Mouse (Mus musculus) embryonic stem cell, embryonic (primary cell): ENCODE results near the gene Tbx1.
"Not testable (repeated sequence)": the region's sequence is repeated elsewhere in the genome, so short reads cannot be mapped to it uniquely, and the experiment has no call there.

Experiments
- CTCF ChIA-PET, 4 experiments: fragments of 300-600 bp in 2 of 4; fragments of 350-600 bp in 2 of 4; sonication (Branson Sonifier 250); formaldehyde crosslinking; loops; one replicate each; lab custom pipeline; 2022; ENCODE audit warnings: inconsistent platforms in 2 of 4; lab: Charles Lee
- POLR2A ChIA-PET, 4 experiments: fragments of 300-600 bp in 2 of 4; fragments of 350-600 bp in 2 of 4; sonication (Branson Sonifier 250); formaldehyde crosslinking; loops; one replicate each; lab custom pipeline; 2022; ENCODE audit warnings: antibody characterized with exemption in 4 of 4, inconsistent platforms in 1 of 4; lab: Charles Lee

Tbx1 gene

DNA sequence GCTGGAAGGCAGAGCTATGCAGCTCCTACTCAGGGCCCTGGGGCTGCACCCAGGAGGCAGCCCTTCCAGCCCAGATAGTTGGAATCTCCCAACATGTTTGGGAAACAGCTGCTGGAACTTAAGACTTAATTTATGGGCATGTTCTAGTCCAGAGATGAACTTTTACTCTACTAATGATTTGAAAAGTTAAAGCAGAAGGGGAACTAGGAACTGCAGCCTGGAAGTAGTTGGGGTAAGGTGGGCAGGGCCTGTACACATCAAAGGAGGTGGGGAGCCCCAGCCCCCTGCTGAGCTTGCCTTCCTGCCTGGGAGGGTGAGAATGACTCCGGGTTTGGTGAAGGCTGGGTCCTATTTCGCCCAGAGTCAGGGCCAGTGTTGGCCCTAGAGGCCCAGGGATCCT lies 35.8 kb downstream of the Tbx1 start:
- ChIA-PET POLR2A (interaction anchor here in 2 of 4 experiments (0.8 to 1.3 kb wide), 2 partner anchors 25 to 31 kb away, joined by 3 read pairs; no protein-coding TSS in a partner anchor), CTCF (interaction anchor here in 2 of 4 experiments (0.5 to 0.7 kb wide), 2 partner anchors 13 to 111 kb away, joined by 3 to 5 read pairs; no protein-coding TSS in a partner anchor)

- POLR2A ChIA-PET, result interaction anchor here in 2 of 4 experiments (1.2 to 1.9 kb wide), 3 partner anchors 13 to 54 kb away, joined by 3 to 10 read pairs (median 5); partner anchors contain the start of gene Gnb1l (in 1 of the 2)
- CTCF ChIA-PET, result interaction anchor here in 2 of 4 experiments (0.6 to 1.2 kb wide), 2 partner anchors 145 to 500 kb away, joined by 3 to 5 read pairs; partner anchors contain the start of gene Dgcr6 (in 1 of the 2)
Observed at GRCm38 (mm10) chr16:18552106-18552710, 38.3 kb downstream of the Tbx1 start.

DNA sequence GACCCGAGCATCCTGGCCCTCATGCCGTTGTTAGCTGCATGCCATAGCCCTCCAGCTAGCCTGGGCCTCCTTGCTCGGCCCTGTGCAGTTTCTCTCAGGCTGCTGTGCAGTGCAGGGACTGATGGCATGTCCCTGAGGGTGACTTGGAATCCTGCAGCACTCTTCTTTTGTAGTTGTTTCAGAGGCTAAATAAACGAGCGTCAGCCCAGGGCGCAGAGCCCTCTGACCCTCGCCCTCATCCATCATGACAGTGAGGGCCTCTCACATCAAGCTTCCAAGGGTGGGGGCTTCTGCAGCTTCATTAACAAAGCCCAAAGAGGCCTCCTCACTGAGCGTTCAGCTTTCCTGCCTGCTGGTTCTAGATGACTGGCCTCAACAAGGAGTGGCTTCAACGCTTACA lies 38.9 kb downstream of the Tbx1 start:
- POLR2A ChIA-PET, result interaction anchor here in 3 of 4 experiments (0.7 to 1.9 kb wide), 4 partner anchors 13 to 176 kb away, joined by 3 to 10 read pairs (median 4); partner anchors contain the start of gene Gnb1l (in 1 of the 3)
- CTCF ChIA-PET, result interaction anchor here in 3 of 4 experiments (0.6 to 1.2 kb wide), 3 partner anchors 144 to 499 kb away, joined by 3 to 5 read pairs (median 4); partner anchors contain the start of gene Dgcr6 (in 1 of the 3)

- POLR2A ChIA-PET, result interaction anchor here in 1 of 4 experiments (1.3 kb wide), 1 partner anchor 9 kb away, joined by 3 read pairs; no protein-coding TSS in a partner anchor
- CTCF ChIA-PET, result interaction anchor here in 3 of 4 experiments (0.5 to 2.2 kb wide), 3 partner anchors 17 to 104 kb away, joined by 3 to 6 read pairs (median 4); no protein-coding TSS in a partner anchor
Observed at GRCm38 (mm10) chr16:18547891-18548290, 42.6 kb downstream of the Tbx1 start.

DNA sequence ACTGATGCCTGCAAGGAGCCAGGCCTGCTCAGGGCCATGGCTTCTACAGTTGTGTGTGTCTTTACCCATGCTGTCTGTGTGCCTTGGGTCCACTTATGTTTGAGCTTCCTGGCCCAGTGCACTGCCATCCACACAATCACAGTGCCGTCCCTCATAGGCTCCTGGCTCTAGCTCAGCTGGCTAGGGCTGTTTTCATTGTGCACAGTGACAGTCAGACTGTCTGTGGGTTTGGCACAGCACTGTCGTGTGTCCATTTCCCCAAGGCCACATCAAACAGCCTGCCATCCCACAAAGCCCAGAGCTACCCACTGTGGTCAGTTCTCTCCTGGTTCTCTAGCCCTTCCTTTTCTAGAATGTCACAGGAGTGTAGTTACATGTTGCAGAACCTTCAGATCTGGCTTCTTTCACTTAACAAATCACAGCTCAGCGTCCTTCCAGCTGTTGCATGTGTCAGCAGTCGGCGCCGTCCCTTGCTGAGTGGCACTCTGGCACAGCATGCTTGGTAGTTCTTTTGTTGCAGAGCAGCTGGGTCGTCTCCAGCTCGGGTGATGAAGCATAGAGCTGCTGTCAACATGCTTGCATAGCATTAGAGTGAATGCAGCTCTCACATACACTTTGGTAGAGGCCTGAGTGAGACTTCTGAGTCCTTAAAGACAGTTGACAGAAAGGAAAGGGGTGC lies 47.2 kb downstream of the Tbx1 start:
- POLR2A ChIA-PET, result interaction anchor here in 1 of 4 experiments (1.1 kb wide), 1 partner anchor 15 kb away, joined by 3 read pairs; no protein-coding TSS in a partner anchor
- CTCF ChIA-PET, result interaction anchor here in 1 of 4 experiments (0.6 kb wide), 1 partner anchor 275 kb away, joined by 4 read pairs; no protein-coding TSS in a partner anchor

DNA sequence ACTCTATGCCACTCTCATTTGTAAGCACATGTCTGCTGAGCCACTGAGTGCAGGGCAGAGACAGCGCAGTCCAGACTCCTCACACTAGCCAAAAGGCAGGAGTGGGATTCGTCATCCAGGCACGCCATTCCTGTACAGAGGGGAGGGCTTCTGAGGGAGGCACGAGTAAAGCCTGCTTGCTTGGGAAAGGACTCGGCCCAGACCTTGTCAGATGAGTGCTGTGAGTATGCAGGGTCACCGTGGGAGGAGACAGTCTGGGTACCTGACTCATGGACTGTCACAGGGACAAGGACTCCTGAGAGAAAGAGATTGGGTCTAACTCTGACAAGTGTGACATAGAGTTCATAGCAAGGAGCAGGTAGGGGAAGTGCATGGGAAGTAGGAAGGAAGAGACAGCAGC lies 51.2 kb downstream of the Tbx1 start:
- ChIA-PET CTCF (interaction anchor here in 1 of 4 experiments (1.7 kb wide), 1 partner anchor 96 kb away, joined by 10 read pairs; no protein-coding TSS in a partner anchor), POLR2A (interaction anchor here in 2 of 4 experiments (0.8 to 1.9 kb wide), 6 partner anchors 9 to 68 kb away, joined by 3 to 10 read pairs (median 3); no protein-coding TSS in a partner anchor)

DNA sequence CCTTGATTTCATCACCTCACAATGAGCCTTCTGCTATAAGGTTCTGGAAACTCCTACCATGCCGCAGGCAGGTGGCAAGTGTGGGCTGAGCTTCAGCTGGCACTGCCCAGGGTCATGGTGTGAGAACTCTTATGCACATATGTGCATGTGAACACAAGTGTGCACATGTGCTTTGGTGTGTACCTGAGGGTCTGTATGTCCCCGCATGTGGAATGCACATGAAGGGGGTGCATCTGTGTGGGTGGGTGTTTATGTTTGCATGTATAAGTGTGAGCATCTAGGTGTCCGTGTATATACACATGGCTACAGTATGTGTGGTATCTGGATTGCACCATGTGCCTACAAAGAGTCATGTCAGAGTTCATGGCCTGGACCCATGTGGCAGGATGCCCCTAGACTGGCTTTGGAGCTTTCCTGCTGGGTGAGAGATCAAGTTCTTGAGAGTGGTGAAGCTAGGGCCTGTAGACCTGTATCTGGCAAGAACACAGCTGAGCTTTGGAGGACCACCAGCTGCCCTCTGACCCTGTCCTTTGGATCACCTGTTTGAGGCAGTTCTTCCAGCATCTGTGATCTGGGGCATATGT lies 53.0 kb downstream of the Tbx1 start:
- POLR2A ChIA-PET, result interaction anchor here in 1 of 4 experiments (0.7 to 1.9 kb wide), 3 partner anchors 14 to 80 kb away, joined by 3 to 10 read pairs (median 8); no protein-coding TSS in a partner anchor
- CTCF ChIA-PET, result interaction anchor here in 2 of 4 experiments (1.3 to 1.7 kb wide), 2 partner anchors 67 to 94 kb away, joined by 3 to 10 read pairs; no protein-coding TSS in a partner anchor

- CTCF ChIA-PET, result interaction anchor here in 1 of 4 experiments (0.6 kb wide), 1 partner anchor 296 kb away, joined by 3 read pairs; no protein-coding TSS in a partner anchor
- POLR2A ChIA-PET, result not testable (repeated sequence)
Observed at GRCm38 (mm10) chr16:18533061-18533460, 57.4 kb downstream of the Tbx1 start.
